Mouse (Mus musculus): ENCODE results near the gene Slc35e2. TPM values are rescaled to one million over a fixed set of nuclear protein-coding genes. Genes with fewer than 3 reads are reported as not detected.

The Slc35e2 gene
- 6.3 TPM for polyA plus RNA-seq (2012; fragmentation: generic; extraction: Trizol)
- long read RNA-seq, experiment 1, partial matches to known transcripts, result 1 of 3 reads
- long read RNA-seq, experiment 1, other reads (novel, unspliced or antisense), result 1 of 3 reads
- long read RNA-seq, experiment 2, transcript Slc35e2-203 (9 exons, 2,166 nt), result major isoform, 10 of 14 reads
- long read RNA-seq, experiment 2, partial matches to known transcripts, result 1 of 14 reads
- long read RNA-seq, experiment 2, other reads (novel, unspliced or antisense), result 3 of 14 reads

DNA sequence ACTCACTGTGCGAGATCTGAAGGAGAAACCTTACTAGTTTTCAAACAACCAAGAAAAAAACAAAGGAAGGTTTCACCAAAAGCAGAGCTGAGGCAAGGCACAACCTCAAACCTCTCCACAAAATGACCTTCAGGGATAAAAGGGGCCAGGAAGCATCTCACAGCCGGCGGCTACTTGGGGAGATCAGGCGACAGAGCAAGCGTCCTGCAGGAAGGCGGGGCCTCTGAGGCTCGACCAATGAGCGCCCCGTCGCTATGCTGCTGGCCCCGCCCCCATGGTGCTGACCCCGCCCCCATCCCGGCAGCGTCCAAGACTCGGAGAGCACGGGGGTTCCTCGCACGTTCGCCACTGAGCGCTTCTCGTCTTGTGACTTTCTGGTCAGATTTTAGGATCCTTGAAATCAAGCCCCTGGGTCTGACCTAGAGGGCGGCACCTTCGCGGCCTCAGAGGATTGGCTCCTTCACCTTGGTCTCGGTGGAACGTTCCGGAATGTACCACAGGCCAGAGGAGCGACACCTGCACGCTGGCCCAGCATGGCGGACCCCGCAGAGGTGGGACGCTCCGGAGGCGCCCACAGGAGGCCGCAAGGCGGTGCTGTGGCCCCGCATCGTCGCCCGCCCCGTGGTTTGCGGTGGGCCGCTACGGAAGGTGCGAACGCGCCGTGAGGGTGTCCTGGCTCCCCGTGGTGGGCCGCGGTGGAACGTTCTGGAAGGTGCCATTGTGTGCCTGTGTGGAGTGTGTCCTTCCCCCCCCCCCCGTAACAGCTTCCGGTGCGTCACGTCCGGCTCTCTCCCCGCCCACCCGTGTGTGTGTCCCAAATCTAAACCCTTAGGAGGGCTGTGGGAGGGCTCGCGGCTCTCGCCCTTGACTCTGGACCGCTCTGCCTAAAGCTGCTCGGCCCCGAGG lies at the start of gene Slc35e2:
TSS of gene Slc35e2 (plus strand) at position 326 of the 906 bp plus-strand sequence.
- TF ChIP-seq MYOD1 (IDR thresholded peaks at IDR 0.05; ENCODE audit: control insufficient read depth, insufficient read length, low read depth) (no peak), MAX (IDR thresholded peaks at IDR 0.05) (peak; percentile 69)
- H3K36me3 ChIP-seq (ENCODE audit: control insufficient read depth, insufficient read depth), result peaks cover 23% of the 10 kb centered on the region
- H3K4me3 ChIP-seq (ENCODE audit: insufficient read depth, poor library complexity, severe bottlenecking), result peak within 1 kb of the TSS; percentile 71
- H3K27me3 ChIP-seq (ENCODE audit: control insufficient read depth, insufficient read depth, insufficient read length), result no peaks in the 10 kb centered on the region
- H3K79me3 ChIP-seq (ENCODE audit: low read depth), result peaks cover 31% of the 10 kb centered on the region
- H3K79me2 ChIP-seq (ENCODE audit: control insufficient read depth, insufficient read depth), result peaks cover 57% of the 10 kb centered on the region
- peak within 1 kb of the TSS; percentile 95 for H3ac ChIP-seq (ENCODE audit: control insufficient read depth, insufficient read length, low read depth)

DNA sequence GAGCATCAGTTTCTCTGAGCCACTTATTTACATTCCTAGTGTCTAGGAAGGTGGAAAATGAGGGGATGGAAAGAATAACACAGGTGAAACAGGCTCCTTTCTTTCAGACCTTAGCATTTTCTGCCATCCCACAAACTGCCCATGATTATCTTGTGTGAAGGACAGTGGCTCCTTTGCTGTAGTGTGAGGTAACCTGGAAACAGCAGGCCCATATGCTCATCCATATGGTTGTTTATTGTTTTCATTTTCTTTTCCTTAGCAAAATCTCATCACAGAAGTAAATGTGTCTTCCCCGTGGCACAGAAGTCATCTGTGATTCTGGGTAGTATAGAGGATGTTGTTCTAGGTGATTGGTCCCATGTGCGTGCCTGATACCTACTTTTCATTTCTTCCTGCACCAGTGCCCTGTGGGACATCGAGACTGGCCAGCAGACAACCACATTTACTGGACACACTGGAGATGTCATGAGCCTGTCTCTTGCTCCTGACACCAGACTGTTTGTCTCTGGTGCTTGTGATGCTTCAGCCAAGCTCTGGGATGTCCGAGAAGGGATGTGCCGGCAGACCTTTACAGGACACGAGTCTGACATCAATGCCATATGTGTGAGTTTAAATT lies 48.2 kb upstream of the Slc35e2 start:
- H3K27me3 ChIP-seq (ENCODE audit: control insufficient read depth, insufficient read depth, insufficient read length), result no peaks in the 10 kb centered on the region
- peaks cover 51% of the 10 kb centered on the region for H3K79me2 ChIP-seq (ENCODE audit: control insufficient read depth, insufficient read depth)
- TF ChIP-seq MAX (IDR thresholded peaks at IDR 0.05), result no peak
- H3K79me3 ChIP-seq (ENCODE audit: low read depth), result peaks cover 22% of the 10 kb centered on the region
- no peak overlapping the region for H3ac ChIP-seq (ENCODE audit: control insufficient read depth, insufficient read length, low read depth)
- H3K36me3 ChIP-seq (ENCODE audit: control insufficient read depth, insufficient read depth), result peaks cover 98% of the 10 kb centered on the region
- H3K4me3 ChIP-seq (ENCODE audit: insufficient read depth, poor library complexity, severe bottlenecking), result no peak overlapping the region

- no peak overlapping the region for H3K4me3 ChIP-seq (ENCODE audit: insufficient read depth, poor library complexity, severe bottlenecking)
Observed at GRCm38 (mm10) chr4:155554880-155555279, 46.3 kb upstream of the Slc35e2 start.

GRCm38 (mm10) chr4:155555464-155555863 lies 45.8 kb upstream of the Slc35e2 start:
- Histone ChIP-seq H3K4me3 (ENCODE audit: insufficient read depth, poor library complexity, severe bottlenecking) (no peak overlapping the region), H3ac (ENCODE audit: control insufficient read depth, insufficient read length, low read depth) (no peak overlapping the region), H3K36me3 (ENCODE audit: control insufficient read depth, insufficient read depth) (peaks cover 98% of the 10 kb centered on the region), H3K79me2 (ENCODE audit: control insufficient read depth, insufficient read depth) (peaks cover 32% of the 10 kb centered on the region), H3K27me3 (ENCODE audit: control insufficient read depth, insufficient read depth, insufficient read length) (no peaks in the 10 kb centered on the region), H3K79me3 (ENCODE audit: low read depth) (peaks cover 8% of the 10 kb centered on the region)
- TF ChIP-seq CTCF (IDR thresholded peaks at IDR 0.05; ENCODE audit: control insufficient read depth, insufficient read depth, insufficient read length), result no peak
- no peak for TF ChIP-seq CEBPB (IDR thresholded peaks at IDR 0.05; ENCODE audit: low read depth)
- no peak for TF ChIP-seq MYOG (IDR thresholded peaks at IDR 0.05; ENCODE audit: control insufficient read depth, extremely low read depth, insufficient read length)
- TF ChIP-seq MYOD1 (IDR thresholded peaks at IDR 0.05; ENCODE audit: control insufficient read depth, insufficient read length, low read depth), result no peak
- no peak for TF ChIP-seq FOSL1 (IDR thresholded peaks at IDR 0.05; ENCODE audit: insufficient read depth, low read length, poor library complexity, severe bottlenecking)
- TF ChIP-seq MAX (IDR thresholded peaks at IDR 0.05), result no peak
- TF ChIP-seq USF1 (IDR thresholded peaks at IDR 0.05; ENCODE audit: low read depth), result no peak

More at GRCm38 (mm10) chr4:155554880-155555279, 46.3 kb upstream of the Slc35e2 start:
- TF ChIP-seq CEBPB (IDR thresholded peaks at IDR 0.05; ENCODE audit: low read depth) (no peak), USF1 (IDR thresholded peaks at IDR 0.05; ENCODE audit: low read depth) (no peak), FOSL1 (IDR thresholded peaks at IDR 0.05; ENCODE audit: insufficient read depth, low read length, poor library complexity, severe bottlenecking) (no peak), CTCF (IDR thresholded peaks at IDR 0.05; ENCODE audit: control insufficient read depth, insufficient read depth, insufficient read length) (no peak), MYOD1 (IDR thresholded peaks at IDR 0.05; ENCODE audit: control insufficient read depth, insufficient read length, low read depth) (no peak), MAX (IDR thresholded peaks at IDR 0.05) (no peak), MYOG (IDR thresholded peaks at IDR 0.05; ENCODE audit: control insufficient read depth, extremely low read depth, insufficient read length) (no peak)
- Histone ChIP-seq H3K79me3 (ENCODE audit: low read depth) (peaks cover 10% of the 10 kb centered on the region), H3K79me2 (ENCODE audit: control insufficient read depth, insufficient read depth) (peaks cover 38% of the 10 kb centered on the region), H3K27me3 (ENCODE audit: control insufficient read depth, insufficient read depth, insufficient read length) (no peaks in the 10 kb centered on the region), H3K36me3 (ENCODE audit: control insufficient read depth, insufficient read depth) (peaks cover 98% of the 10 kb centered on the region), H3ac (ENCODE audit: control insufficient read depth, insufficient read length, low read depth) (no peak overlapping the region)

DNA sequence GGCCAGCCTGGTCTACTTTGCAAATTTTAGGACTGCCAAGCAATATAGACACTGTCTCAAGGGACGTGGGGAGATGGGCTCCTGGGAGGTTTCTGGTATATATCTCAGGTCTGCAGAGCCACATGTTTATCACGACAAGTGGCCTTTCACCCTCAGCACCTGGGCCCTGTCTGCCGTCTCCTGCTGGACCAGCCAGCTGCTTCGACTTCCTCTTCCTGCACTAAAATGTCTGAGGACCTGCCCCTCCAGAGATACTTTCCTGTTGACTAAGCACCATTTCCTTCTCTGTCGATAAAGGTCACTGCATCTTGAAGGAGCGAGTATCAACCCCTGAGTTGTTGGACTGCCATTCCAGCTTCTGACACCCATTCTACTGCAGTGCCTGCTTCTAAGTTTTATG lies 41.8 kb upstream of the Slc35e2 start:
- H3K36me3 ChIP-seq (ENCODE audit: control insufficient read depth, insufficient read depth), result peaks cover 68% of the 10 kb centered on the region

More for the DNA sequence above, 41.8 kb upstream of the Slc35e2 start:
- Histone ChIP-seq H3K27me3 (ENCODE audit: control insufficient read depth, insufficient read depth, insufficient read length) (no peaks in the 10 kb centered on the region), H3K79me2 (ENCODE audit: control insufficient read depth, insufficient read depth) (peaks cover 26% of the 10 kb centered on the region), H3K4me3 (ENCODE audit: insufficient read depth, poor library complexity, severe bottlenecking) (no peak overlapping the region), H3ac (ENCODE audit: control insufficient read depth, insufficient read length, low read depth) (no peak overlapping the region), H3K79me3 (ENCODE audit: low read depth) (peaks cover 3% of the 10 kb centered on the region)
- TF ChIP-seq MYOG (IDR thresholded peaks at IDR 0.05; ENCODE audit: control insufficient read depth, extremely low read depth, insufficient read length), result no peak
- TF ChIP-seq MYOD1 (IDR thresholded peaks at IDR 0.05; ENCODE audit: control insufficient read depth, insufficient read length, low read depth), result no peak
- no peak for TF ChIP-seq USF1 (IDR thresholded peaks at IDR 0.05; ENCODE audit: low read depth)

Measured in C2C12 (cell line).